Mouse (Mus musculus) heart, embryonic 12.5 days (tissue): ENCODE data around the gene Arpc1b. TPM values are rescaled to one million over a fixed set of nuclear protein-coding genes. Genes with fewer than 3 reads are reported as not detected.
"Not testable (repeated sequence)": the region's sequence is repeated elsewhere in the genome, so short reads cannot be mapped to it uniquely, and the experiment has no call there.

ENCODE experiments used
- ATAC-seq: fragments of 200-750 bp; cut with Nextera tagmentation; 2 replicates; pipeline ENCODE4 v1.8.0; 2017; ENCODE audit warnings: moderate TSS enrichment, moderate library complexity; ENCODE audit not compliant: insufficient number of reproducible peaks, low FRiP score
- H3K27ac ChIP-seq: fragments of 300-500 bp; sonication (generic); 2 replicates; pipeline ENCODE4 v1.5.1; 2016; ENCODE audit warnings: mild to moderate bottlenecking, moderate library complexity; ENCODE audit not compliant: poor library complexity, severe bottlenecking
- H3K27me3 ChIP-seq: fragments of 300-500 bp; sonication (generic); replicated peaks from 2 replicates; pipeline ENCODE4 v1.6.1; 2016; ENCODE audit warnings: mild to moderate bottlenecking, moderate library complexity
- H3K36me3 ChIP-seq: fragments of 300-500 bp; sonication (generic); 2 replicates; pipeline ENCODE4 v1.6.1; 2016; ENCODE audit warnings: mild to moderate bottlenecking, moderate library complexity
- H3K4me1 ChIP-seq: fragments of 300-500 bp; sonication (generic); replicated peaks from 2 replicates; pipeline ENCODE4 v1.6.1; 2016; ENCODE audit warnings: mild to moderate bottlenecking
- H3K4me2 ChIP-seq: fragments of 300-500 bp; sonication (generic); 2 replicates; pipeline ENCODE4 v1.6.1; 2016; ENCODE audit warnings: mild to moderate bottlenecking, moderate library complexity
- H3K4me3 ChIP-seq: fragments of 300-500 bp; sonication (generic); 2 replicates; pipeline ENCODE4 v1.5.1; 2016; ENCODE audit warnings: mild to moderate bottlenecking
- H3K9ac ChIP-seq: fragments of 300-500 bp; sonication (generic); 2 replicates; pipeline ENCODE4 v1.6.1; 2016; ENCODE audit warnings: mild to moderate bottlenecking, moderate library complexity
- H3K9me3 ChIP-seq: fragments of 300-500 bp; sonication (generic); replicated peaks from 2 replicates; pipeline ENCODE4 v1.6.1; 2016; ENCODE audit warnings: mild to moderate bottlenecking, moderate library complexity
- WGBS: fragments of 180-500 bp; shearing (Covaris S2); methylation state at CpG from one replicate; pipeline ENCODE4 v1.1.7; 2016; 5-methylcytosine and 5-hydroxymethylcytosine counted together
- polyA plus RNA-seq: library from polyadenylated mRNA; unstranded; fragments of >200 nt; fragmentation: Nextera tagmentation; extraction: Ambion mirVana; gene quantifications from 2 replicates; pipeline ENCODE4 v1.2.1, GENCODE M21; 2016

The Arpc1b gene
- polyA plus RNA-seq, 1 experiment from 2014 or later = 187 TPM

DNA sequence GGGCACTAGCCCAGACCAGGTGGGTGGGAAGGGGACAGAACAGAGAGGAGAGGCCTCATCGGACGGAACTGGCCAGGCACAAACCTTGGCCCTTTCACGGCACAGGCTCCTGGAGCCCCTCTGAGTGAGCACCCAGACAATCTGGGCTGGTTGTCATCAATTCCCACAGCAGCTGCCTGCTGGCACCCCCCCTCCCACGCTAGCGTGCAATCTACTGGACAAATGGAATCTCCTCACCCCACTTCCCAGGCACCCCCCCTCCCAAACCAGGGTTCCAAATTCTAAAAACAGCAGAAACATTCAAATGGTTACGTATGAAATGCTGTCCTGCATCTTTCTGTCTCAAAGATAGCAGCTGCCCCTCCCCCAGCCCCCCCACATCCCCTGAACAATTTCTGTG, 15.8 kb downstream of the Arpc1b start:
- peaks cover 95% of the 10 kb centered on the region for H3K36me3 ChIP-seq
- WGBS = 78% methylated on average over 6 of the region's 6 CpGs
- not testable (repeated sequence) for H3K27me3 ChIP-seq, H3K4me2 ChIP-seq, H3K4me3 ChIP-seq, H3K27ac ChIP-seq, H3K9me3 ChIP-seq, H3K9ac ChIP-seq, H3K4me1 ChIP-seq, ATAC-seq

- Histone ChIP-seq H3K4me2 (no peak overlapping the region), H3K9ac (no peak overlapping the region), H3K27ac (no peak overlapping the region), H3K4me1 (0 out of 2 replicates have a peak, but pooled peaks cover 4% of the 10 kb centered on the region), H3K9me3 (no peaks in the 10 kb centered on the region), H3K36me3 (peaks cover 95% of the 10 kb centered on the region), H3K4me3 (no peak overlapping the region), H3K27me3 (no peaks in the 10 kb centered on the region)
- WGBS = 83% methylated on average over 11 of the region's 11 CpGs
- ATAC-seq = no peak
These were observed 16.2 kb downstream of the Arpc1b start for GRCm38 (mm10) chr5:145130191-145130590.

DNA sequence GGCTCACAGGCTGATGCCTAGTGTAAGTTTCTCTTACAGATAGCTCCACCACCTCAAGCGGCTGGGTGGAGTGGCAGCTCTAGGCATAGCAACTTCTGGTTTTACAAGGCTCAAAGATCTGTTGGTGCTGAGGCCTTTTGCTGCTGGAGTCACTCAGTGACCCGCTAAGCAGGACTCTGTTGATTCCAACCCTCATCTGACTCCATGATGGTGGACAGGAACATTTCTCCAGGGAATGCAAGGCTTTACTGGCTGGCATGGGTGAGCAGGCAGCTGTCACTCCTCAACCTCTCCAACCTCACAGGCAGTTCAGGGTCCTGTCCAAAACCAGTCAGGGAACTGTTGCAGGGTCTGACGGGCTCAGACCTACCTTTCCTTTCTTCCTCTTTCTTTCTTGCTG, 17.0 kb downstream of the Arpc1b start:
- Histone ChIP-seq H3K4me3 (no peak overlapping the region), H3K36me3 (peaks cover 89% of the 10 kb centered on the region), H3K9me3 (no peaks in the 10 kb centered on the region), H3K4me2 (no peak overlapping the region), H3K27ac (no peak overlapping the region), H3K4me1 (0 out of 2 replicates have a peak, but pooled peaks cover 4% of the 10 kb centered on the region), H3K27me3 (no peaks in the 10 kb centered on the region), H3K9ac (no peak overlapping the region)
- ATAC-seq = no peak
- WGBS = 82% methylated on average over 3 of the region's 3 CpGs

GRCm38 (mm10) chr5:145133275-145133674, 19.3 kb downstream of the Arpc1b start:
- not testable (repeated sequence) for H3K27ac ChIP-seq, ATAC-seq, H3K9me3 ChIP-seq, H3K9ac ChIP-seq, H3K4me2 ChIP-seq, H3K27me3 ChIP-seq, H3K4me3 ChIP-seq
- peaks cover 13% of the 10 kb centered on the region for H3K4me1 ChIP-seq
- WGBS = 91% methylated on average over 6 of the region's 6 CpGs
- peaks cover 78% of the 10 kb centered on the region for H3K36me3 ChIP-seq

DNA sequence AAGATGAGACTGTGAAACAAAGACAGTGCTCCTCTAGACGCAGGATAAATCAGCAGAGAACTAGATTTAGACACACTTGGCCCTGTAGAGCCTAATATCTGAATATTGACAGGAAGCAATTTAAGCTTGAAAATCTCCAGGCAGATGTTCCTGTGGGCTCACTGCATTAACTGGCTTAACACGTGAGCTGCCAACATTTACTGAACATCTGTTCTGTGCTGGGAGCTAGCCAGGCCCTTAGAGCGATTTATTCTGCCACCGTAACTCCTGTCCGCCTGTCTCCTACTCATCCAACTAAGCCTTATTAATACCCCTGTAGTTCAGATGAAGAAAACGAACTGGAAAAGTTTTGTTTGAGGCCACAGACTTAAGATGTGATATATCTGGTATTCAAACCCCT, 24.8 kb downstream of the Arpc1b start:
- H3K9me3 ChIP-seq = no peaks in the 10 kb centered on the region
- H3K27ac ChIP-seq = no peak overlapping the region
- WGBS = 14% methylated on average over 6 of the region's 6 CpGs
- ATAC-seq = no peak
- peak overlapping the region; percentile 80 for H3K4me3 ChIP-seq
- H3K4me1 ChIP-seq = peaks cover 26% of the 10 kb centered on the region
- H3K4me2 ChIP-seq = peak overlapping the region; percentile 96
- H3K36me3 ChIP-seq = peaks cover 52% of the 10 kb centered on the region
- peak overlapping the region; percentile 94 for H3K9ac ChIP-seq
- H3K27me3 ChIP-seq = no peaks in the 10 kb centered on the region

DNA sequence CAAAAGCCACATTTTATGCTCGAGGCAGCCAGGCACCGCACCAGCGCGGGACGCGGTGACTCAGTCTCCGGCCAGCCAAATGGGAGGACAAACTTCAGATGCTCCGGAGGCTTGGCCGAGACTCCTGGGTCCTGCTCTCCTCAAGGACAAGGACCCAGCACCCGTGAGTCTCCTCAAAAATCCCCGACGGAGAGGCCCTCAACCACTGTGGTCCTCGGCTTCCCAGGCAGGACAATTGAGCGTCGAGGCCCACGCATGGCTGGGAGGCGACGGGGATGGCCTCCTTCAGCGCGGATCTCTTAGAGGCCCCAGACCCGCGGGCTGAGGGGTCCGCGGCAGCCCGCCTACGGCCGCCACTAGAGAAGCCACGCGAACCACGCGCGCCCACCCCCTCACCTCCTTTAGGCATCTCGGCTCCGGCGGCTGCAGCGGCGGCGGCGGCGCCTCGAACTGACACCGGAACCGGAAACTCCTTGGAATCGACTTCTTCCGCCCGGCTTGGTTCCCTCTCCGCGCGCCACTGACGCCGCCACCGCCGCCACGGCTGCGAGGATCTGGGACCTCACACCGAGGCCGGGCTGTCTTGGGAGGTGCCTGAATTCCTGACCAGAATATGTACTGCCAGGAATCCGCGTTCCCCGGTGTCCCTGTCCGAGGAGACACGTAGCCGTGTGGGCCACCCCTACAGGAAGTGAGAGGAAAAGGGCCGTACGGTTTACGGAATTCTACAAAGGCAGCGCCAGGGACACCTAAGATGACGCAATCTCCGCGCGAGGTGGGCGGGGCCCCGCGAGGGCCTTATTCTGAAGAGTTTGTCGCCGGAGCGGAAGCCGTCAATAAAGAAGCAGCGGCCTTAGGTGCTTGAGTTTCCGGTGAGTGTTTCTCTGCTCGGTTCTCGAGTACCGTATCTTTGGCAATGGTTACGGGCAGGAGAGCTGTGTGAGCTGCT, 25.8 kb downstream of the Arpc1b start, which contains the start of the genes Pdap1 and Bud31:
Gene Pdap1 (minus strand): TSS at position 668 of the 949 bp plus-strand sequence.
Gene Bud31 (plus strand): TSS at position 792 of the 949 bp plus-strand sequence.
- no peaks in the 10 kb centered on the region for H3K27me3 ChIP-seq
- H3K27ac ChIP-seq = peak within 1 kb of the TSS; percentile 83
- H3K4me1 ChIP-seq = peaks cover 26% of the 10 kb centered on the region
- WGBS = under 1% methylated on average over 84 of the region's 84 CpGs
- H3K9me3 ChIP-seq = no peaks in the 10 kb centered on the region
- peak; percentile 93 for ATAC-seq
- peak within 1 kb of the TSS; percentile 80 for H3K4me3 ChIP-seq
- H3K4me2 ChIP-seq = peak within 1 kb of the TSS; percentile 96
- peaks cover 52% of the 10 kb centered on the region for H3K36me3 ChIP-seq
- H3K9ac ChIP-seq = peak within 1 kb of the TSS; percentile 94

GRCm38 (mm10) chr5:145140611-145141010, 26.6 kb downstream of the Arpc1b start:
- Histone ChIP-seq H3K4me1 (peaks cover 26% of the 10 kb centered on the region), H3K27ac (peak overlapping the region; percentile 83), H3K4me3 (peak overlapping the region; percentile 80), H3K9me3 (no peaks in the 10 kb centered on the region), H3K27me3 (no peaks in the 10 kb centered on the region), H3K36me3 (peaks cover 54% of the 10 kb centered on the region), H3K4me2 (peak overlapping the region; percentile 96), H3K9ac (peak overlapping the region; percentile 94)
- under 1% methylated on average over 18 of the region's 18 CpGs for WGBS
- ATAC-seq = 0 out of 2 replicates have a peak, but pooled peaks have one; percentile 16

DNA sequence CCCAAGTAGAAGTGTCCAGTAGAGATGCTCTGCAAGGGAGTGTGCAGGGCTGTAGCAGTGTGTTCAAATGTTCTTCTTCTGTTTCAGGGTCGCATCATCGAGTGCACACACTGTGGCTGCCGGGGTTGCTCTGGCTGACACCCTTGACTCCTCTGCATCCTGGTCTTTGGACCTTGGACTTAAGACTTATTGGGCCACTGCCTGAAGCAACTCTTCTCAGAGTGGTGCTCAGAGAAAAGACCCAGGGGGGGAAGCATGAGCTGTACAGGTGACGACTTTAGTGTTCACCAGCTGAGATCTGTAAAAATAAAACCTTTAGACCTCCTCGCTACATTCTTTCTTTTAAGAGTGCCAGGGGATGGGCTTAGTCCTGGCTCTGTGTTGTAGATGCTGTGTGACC, 33.7 kb downstream of the Arpc1b start:
- no peak overlapping the region for H3K4me3 ChIP-seq
- no peaks in the 10 kb centered on the region for H3K9me3 ChIP-seq
- peaks cover 100% of the 10 kb centered on the region for H3K36me3 ChIP-seq
- H3K4me2 ChIP-seq = no peak overlapping the region
- ATAC-seq = no peak
- no peaks in the 10 kb centered on the region for H3K27me3 ChIP-seq
- H3K9ac ChIP-seq = no peak overlapping the region
- no peak overlapping the region for H3K27ac ChIP-seq
- WGBS = 91% methylated on average over 5 of the region's 5 CpGs
- H3K4me1 ChIP-seq = no peaks in the 10 kb centered on the region

- H3K4me3 ChIP-seq = no peak overlapping the region
- H3K4me2 ChIP-seq = no peak overlapping the region
- no peaks in the 10 kb centered on the region for H3K9me3 ChIP-seq
- WGBS = 66% methylated on average over 6 of the region's 6 CpGs
- no peak for ATAC-seq
- H3K4me1 ChIP-seq = no peaks in the 10 kb centered on the region
- H3K9ac ChIP-seq = no peak overlapping the region
- peaks cover 99% of the 10 kb centered on the region for H3K36me3 ChIP-seq
- no peak overlapping the region for H3K27ac ChIP-seq
- H3K27me3 ChIP-seq = no peaks in the 10 kb centered on the region
These were observed 35.3 kb downstream of the Arpc1b start for GRCm38 (mm10) chr5:145149294-145149693.

DNA sequence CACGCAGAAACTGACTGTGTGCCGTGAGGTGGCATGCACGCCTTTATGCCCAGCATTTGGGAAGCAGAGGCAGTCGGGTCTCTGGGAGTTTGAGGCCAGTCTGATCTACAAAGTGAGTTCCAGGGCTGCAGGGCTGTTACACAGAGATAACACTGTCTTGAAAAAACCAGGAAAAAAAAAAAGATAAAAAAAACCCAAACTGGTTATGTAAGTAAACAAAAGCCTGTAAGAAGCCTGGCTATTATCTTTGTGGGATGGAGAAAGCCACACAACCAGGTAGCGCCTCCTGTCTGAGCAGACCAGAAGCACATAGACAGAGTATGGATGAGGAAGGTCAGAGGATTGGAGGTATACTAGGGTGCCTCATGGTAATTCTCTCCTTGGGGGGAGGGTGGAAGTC, 38.7 kb downstream of the Arpc1b start:
- no peaks in the 10 kb centered on the region for H3K9me3 ChIP-seq
- no peak overlapping the region for H3K4me2 ChIP-seq
- no peak overlapping the region for H3K4me3 ChIP-seq
- no peak overlapping the region for H3K9ac ChIP-seq
- ATAC-seq = peak; percentile 78
- peaks cover 92% of the 10 kb centered on the region for H3K36me3 ChIP-seq
- no peaks in the 10 kb centered on the region for H3K4me1 ChIP-seq
- H3K27me3 ChIP-seq = no peaks in the 10 kb centered on the region
- 81% methylated on average over 5 of the region's 5 CpGs for WGBS
- H3K27ac ChIP-seq = no peak overlapping the region; the same call in 1 of the 2 replicates

DNA sequence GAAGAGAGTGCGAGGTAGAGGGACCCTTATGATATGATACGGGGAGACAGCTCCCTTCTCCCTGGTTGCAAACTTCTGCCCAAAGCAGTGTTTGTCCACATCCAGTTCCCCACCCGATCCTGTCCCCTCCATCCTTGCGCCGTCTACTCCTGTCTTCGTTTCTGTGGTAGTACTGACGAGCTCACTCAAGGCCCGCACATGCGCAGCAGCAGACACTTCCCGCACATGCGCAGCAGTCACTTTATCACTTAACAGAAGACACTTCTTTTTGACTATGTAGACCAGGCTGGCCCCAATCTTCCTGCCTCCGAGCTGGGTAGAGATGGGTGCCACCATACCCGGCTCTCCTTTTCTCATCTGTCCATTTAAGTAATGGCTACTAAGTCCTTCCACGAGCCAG, 47.3 kb downstream of the Arpc1b start:
- H3K4me3 ChIP-seq = no peak overlapping the region
- no peak overlapping the region for H3K27ac ChIP-seq
- no peaks in the 10 kb centered on the region for H3K9me3 ChIP-seq
- 93% methylated on average over 14 of the region's 14 CpGs for WGBS
- H3K4me2 ChIP-seq = no peak overlapping the region
- no peaks in the 10 kb centered on the region for H3K27me3 ChIP-seq
- no peak overlapping the region for H3K9ac ChIP-seq
- peaks cover 25% of the 10 kb centered on the region for H3K4me1 ChIP-seq
- ATAC-seq = no peak
- peaks cover 79% of the 10 kb centered on the region for H3K36me3 ChIP-seq
